Mouse (Mus musculus): ENCODE data around the gene Snrnp70. TPM values are rescaled to one million over a fixed set of nuclear protein-coding genes. Genes with fewer than 3 reads are reported as not detected.
"Not testable (repeated sequence)": the region's sequence is repeated elsewhere in the genome, so short reads cannot be mapped to it uniquely, and the experiment has no call there.

Gene Snrnp70
- polyA plus RNA-seq, 1 experiment from 2014 or later: 202 TPM

DNA sequence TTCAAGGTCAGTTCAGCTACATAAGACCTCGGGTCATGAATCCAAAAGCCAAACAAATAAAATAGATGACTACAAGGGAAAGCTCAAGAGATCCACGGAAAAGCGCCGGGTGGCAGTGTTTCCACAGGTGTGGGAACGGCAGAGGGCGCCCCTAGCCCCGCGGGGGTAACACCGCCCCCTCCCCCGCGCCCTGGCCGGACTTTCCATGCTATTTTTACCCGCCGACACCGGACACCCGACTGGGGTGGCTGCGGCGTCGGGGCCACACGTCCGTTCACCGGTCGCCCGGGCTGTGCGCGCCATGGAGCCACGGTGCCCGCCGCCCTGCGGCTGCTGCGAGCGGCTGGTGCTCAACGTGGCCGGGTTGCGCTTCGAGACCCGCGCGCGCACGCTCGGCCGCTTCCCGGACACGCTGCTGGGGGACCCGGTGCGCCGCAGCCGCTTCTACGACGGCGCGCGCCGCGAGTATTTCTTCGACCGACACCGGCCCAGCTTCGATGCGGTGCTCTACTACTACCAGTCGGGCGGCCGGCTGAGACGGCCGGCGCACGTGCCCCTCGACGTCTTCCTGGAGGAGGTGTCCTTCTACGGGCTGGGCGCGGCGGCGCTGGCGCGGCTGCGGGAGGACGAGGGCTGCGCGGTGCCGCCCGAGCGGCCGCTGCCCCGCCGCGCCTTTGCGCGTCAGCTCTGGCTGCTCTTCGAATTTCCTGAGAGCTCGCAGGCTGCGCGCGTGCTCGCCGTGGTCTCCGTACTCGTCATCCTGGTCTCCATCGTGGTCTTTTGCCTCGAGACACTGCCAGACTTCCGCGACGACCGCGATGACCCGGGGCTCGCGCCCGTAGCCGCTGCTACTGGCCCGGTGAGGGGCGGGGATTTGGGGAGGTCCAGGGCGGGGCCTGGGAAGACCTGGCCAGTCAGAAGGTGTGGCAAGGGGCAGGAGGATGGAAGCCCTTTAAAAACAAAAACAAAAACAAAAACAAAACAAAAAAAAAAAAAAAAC, 10.9 kb upstream of the Snrnp70 start:
- ATAC-seq (replicated peaks): no peak

DNA sequence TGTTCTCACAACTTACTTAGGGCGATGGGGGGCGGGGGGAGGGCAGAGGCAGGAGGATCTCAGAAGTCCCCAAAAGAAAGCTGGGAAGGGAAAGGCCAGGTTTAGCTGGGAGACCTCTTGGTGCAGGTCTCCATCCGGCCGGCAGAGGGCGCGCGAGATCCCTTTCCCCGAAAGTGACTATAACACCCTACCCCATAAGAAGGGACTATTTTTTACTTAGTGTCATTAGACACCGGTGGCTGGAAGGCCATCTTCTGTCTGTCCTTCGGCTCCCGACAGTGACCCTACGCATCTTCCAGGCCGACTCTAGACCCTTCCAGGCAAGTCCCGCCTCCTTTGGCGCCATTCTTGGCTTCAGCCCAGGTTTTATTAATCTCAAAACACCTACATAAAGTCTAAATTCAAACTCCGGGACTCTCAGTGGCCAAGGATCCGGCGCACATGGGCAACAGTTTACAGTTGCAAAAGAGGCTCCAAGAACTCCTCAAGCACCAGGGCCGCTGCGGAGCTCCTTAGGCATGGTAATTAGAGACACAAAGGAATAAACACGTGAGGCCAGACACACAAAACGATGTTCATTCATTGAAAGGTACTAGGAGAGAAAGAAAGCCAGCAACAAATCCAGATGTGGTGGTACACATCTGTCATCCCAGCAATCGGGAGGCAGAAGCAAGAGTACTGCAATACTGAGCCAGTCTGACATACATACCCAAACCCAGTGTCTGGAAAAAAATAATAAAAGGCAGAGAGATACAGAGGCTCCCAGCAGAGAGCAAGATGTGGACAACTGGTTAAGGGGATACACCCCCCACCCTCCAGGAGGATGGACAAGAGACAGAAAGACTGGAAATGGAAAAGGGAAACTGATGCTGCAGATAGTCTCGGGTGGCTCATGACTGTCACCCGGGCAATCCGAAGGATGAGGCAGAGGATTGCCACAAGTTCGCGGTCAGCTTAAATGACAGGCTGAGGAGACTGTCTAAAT, 9.8 kb upstream of the Snrnp70 start, which contains the start of gene Kcna7:
Kcna7 (plus strand) TSS at position 563 of the 985 bp plus-strand sequence.
- Histone ChIP-seq H3K27ac (no peak within 1 kb of the TSS), H3K27me3 (replicated peaks) (peaks cover 64% of the 10 kb centered on the region), H3K4me2 (peak within 1 kb of the TSS; percentile 51), H3K36me3 (replicated peaks) (no peaks in the 10 kb centered on the region), H3K4me3 (peak within 1 kb of the TSS; percentile 35), H3K9me3 (no peaks in the 10 kb centered on the region), H3K9ac (no peak within 1 kb of the TSS), H3K4me1 (peaks cover 9% of the 10 kb centered on the region)
- ATAC-seq (replicated peaks): no peak
- WGBS: 11% methylated on average over 28 of the region's 28 CpGs

More for the DNA sequence above, 10.9 kb upstream of the Snrnp70 start:
- Histone ChIP-seq H3K9me3 (no peaks in the 10 kb centered on the region), H3K27me3 (replicated peaks) (peaks cover 74% of the 10 kb centered on the region), H3K9ac (no peak overlapping the region), H3K4me1 (peaks cover 9% of the 10 kb centered on the region), H3K4me2 (peak overlapping the region; percentile 51), H3K27ac (no peak overlapping the region), H3K4me3 (peak overlapping the region; percentile 35), H3K36me3 (replicated peaks) (no peaks in the 10 kb centered on the region)
- WGBS: 3% methylated on average over 111 of the region's 114 CpGs

DNA sequence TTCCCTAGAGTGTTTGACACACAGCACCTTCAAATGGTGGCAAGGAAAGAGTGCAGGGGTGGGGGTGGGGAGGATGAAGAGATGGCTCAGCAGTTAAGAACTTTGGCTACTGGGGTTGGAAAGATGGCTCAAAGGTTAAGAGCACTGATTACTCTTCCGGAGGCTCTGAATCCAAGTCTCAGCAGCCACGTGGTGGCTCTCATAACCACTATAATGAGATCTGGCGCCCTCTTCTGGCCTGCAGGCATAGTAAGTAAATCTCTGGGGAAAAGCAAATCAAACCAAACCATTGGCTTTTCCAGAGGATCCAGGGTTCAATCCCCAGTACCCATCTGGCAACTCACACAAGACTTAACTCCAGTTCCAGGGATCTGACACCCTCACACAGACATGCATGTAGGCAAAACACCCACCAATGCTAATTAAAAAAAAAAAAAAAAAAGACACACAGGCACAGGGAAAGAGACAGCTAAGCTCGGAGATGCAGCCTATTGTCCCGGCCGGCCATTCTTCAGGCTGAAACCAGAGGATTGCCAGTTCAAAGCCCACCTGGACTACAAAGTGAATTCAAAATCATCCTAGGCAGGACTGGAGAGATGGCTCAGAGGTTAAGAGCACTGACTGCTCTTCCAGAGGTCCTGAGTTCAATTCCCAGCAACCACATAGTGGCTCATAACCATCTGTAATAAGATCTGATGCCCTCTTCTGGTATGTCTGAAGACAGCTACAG, 8.2 kb upstream of the Snrnp70 start:
- Histone ChIP-seq H3K27ac (no peak overlapping the region), H3K4me2 (no peak overlapping the region), H3K36me3 (replicated peaks) (no peaks in the 10 kb centered on the region), H3K27me3 (replicated peaks) (peaks cover 47% of the 10 kb centered on the region), H3K9me3 (no peaks in the 10 kb centered on the region), H3K4me3 (no peak overlapping the region), H3K4me1 (peaks cover 9% of the 10 kb centered on the region), H3K9ac (no peak overlapping the region)
- WGBS: 46% methylated on average over 6 of the region's 6 CpGs
- ATAC-seq (replicated peaks): no peak

DNA sequence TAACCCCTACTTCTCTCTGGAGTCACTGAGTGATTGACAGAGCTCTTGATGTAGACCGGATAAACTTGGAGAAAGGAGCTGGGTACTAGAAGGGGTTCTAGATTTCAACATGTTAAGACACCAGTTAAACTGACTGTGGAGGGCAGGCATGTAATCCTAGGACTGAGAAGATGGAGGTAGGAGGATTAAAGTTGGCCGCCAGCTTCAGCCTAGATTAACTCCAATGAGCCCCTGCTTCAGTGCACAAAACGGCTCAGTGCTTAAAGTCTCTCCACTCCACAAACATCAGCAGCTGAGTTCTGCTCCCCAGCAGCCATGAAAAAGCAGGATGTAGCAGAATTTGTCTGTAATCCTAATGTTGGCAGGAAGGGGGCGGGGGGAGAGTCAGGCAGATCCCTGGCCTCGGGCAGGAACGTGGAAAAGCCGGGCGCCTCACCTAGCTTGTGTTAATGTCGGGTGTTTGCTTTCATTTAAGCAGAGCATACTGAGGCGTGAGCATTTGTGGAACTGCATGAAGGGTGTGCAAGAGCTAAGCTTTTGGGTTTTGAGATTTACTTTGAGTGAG, 6.1 kb upstream of the Snrnp70 start:
- no peak overlapping the region for H3K9ac ChIP-seq
- H3K27ac ChIP-seq: no peak overlapping the region
- no peak overlapping the region for H3K4me3 ChIP-seq
- ATAC-seq (replicated peaks): no peak
- no peak overlapping the region for H3K4me2 ChIP-seq
- peaks cover 27% of the 10 kb centered on the region for H3K27me3 ChIP-seq (replicated peaks)
- H3K4me1 ChIP-seq: peaks cover 5% of the 10 kb centered on the region
- H3K9me3 ChIP-seq: no peaks in the 10 kb centered on the region
- WGBS: 71% methylated on average over 10 of the region's 10 CpGs
- H3K36me3 ChIP-seq (replicated peaks): no peaks in the 10 kb centered on the region

DNA sequence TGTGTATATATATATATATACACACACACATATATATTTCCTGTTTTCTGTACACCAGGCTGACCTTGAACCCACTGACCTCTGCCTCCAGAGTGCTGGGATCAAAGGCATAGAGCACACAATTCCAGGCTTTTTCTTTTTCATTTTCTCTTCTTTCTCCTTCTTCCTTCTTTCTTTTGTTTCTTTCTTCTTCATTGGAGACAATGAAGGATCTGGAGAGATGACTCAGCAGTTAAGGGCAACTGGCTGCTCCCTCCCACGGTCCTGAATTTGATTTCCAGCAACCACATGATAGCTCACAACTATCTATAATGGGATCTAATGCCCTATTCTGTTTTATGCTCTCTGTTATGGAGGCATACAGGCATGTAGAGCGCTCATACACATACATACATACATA, 1.2 kb upstream of the Snrnp70 start:
- peaks cover 22% of the 10 kb centered on the region for H3K4me1 ChIP-seq
- H3K27ac ChIP-seq: no peak overlapping the region
- 80% methylated on average over 2 of the region's 2 CpGs for WGBS
- no peak overlapping the region for H3K4me2 ChIP-seq
- no peaks in the 10 kb centered on the region; the same call in 1 of the 2 replicates for H3K27me3 ChIP-seq (replicated peaks)
- no peaks in the 10 kb centered on the region for H3K9me3 ChIP-seq
- H3K36me3 ChIP-seq (replicated peaks): peaks cover 6% of the 10 kb centered on the region; the same call in 1 of the 2 replicates
- H3K9ac ChIP-seq: no peak overlapping the region
- no peak overlapping the region for H3K4me3 ChIP-seq
- ATAC-seq (replicated peaks): no peak

DNA sequence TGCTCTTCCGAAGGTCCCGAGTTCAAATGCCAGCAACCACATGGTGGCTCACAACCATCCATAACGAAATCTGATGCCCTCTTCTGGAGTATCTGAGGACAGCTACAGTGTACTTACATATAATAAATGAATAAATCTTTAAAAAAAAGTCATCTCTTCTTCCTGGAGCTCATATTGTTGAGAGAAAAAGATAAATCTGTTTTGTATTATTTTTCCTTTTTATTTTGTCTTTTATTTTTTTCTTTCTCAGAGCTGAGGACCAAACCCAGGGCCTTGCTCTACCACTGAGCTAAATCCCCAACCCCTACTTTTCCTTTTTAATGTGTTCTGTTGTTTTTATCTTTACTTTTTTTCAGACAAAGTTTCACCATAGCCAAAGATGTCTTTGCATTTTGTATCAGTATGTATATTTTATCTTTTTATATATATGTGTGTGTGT, 814 bp upstream of the Snrnp70 start:
- 0 out of 2 replicates have a peak overlapping the region, but pooled peaks have one; percentile 31 for H3K9ac ChIP-seq
- peak; percentile 49; the same call in 1 of the 2 replicates for ATAC-seq (replicated peaks)
- WGBS: 4% methylated on average over 3 of the region's 3 CpGs

DNA sequence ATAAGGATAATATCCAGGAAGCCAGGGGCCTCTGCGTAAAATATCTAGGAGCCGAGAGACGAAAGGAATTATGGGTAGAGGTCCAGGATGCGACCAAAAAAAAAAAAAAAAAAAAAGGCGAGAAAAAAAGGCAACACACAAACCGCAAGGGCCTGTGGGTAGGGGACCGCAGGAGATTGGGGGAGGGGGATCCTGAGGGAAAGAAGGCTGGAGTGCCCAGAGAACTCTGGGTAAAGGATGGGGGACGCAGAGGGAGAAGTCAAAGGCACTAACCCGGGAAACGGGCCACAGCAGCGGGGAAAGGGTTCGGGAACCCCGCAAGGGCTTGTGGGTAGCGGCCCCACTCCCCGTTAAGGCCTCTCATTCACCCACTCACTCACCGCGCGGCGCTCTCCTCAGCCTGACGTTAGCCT, 407 bp downstream of the Snrnp70 start:
- Histone ChIP-seq H3K9ac (peak overlapping the region; percentile 74), H3K27me3 (replicated peaks) (no peaks in the 10 kb centered on the region), H3K4me1 (peaks cover 22% of the 10 kb centered on the region), H3K36me3 (replicated peaks) (peaks cover 19% of the 10 kb centered on the region), H3K27ac (peak overlapping the region; percentile 92), H3K9me3 (no peaks in the 10 kb centered on the region), H3K4me3 (peak overlapping the region; percentile 59), H3K4me2 (peak overlapping the region; percentile 82)
- peak; percentile 84 for ATAC-seq (replicated peaks)
- WGBS: 0% methylated on average over 19 of the region's 20 CpGs

More for the DNA sequence above, 814 bp upstream of the Snrnp70 start:
- H3K27ac ChIP-seq: peak overlapping the region; percentile 85
- H3K36me3 ChIP-seq (replicated peaks); H3K9me3 ChIP-seq; H3K27me3 ChIP-seq (replicated peaks): not testable (repeated sequence)
- peaks cover 22% of the 10 kb centered on the region for H3K4me1 ChIP-seq
- peak overlapping the region; percentile 59 for H3K4me3 ChIP-seq
- H3K4me2 ChIP-seq: peak overlapping the region; percentile 54

DNA sequence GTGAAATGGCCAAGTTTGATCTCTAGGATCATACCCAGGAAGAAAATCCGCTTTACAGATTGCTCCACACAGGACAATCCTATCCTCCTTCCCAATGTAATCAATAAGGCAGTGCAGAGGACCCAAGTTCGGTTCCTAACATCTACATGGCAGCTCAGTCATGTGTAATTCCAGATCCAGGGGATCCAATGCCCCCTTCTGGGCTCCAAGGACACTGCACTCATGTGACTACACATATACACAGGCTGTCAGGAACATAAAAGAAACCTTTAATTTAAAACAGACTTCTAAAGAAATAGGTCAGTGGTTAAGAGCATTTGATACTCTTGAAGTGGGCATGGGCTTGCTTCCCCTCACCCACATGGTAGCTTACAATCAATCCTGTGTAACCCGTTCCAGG, 9.5 kb downstream of the Snrnp70 start:
- Histone ChIP-seq H3K27me3 (replicated peaks) (no peaks in the 10 kb centered on the region), H3K9ac (no peak overlapping the region), H3K27ac (no peak overlapping the region), H3K4me1 (no peaks in the 10 kb centered on the region), H3K4me3 (no peak overlapping the region), H3K36me3 (replicated peaks) (peaks cover 78% of the 10 kb centered on the region), H3K4me2 (no peak overlapping the region), H3K9me3 (no peaks in the 10 kb centered on the region)
- WGBS: 86% methylated on average over 3 of the region's 3 CpGs
- ATAC-seq (replicated peaks): no peak

DNA sequence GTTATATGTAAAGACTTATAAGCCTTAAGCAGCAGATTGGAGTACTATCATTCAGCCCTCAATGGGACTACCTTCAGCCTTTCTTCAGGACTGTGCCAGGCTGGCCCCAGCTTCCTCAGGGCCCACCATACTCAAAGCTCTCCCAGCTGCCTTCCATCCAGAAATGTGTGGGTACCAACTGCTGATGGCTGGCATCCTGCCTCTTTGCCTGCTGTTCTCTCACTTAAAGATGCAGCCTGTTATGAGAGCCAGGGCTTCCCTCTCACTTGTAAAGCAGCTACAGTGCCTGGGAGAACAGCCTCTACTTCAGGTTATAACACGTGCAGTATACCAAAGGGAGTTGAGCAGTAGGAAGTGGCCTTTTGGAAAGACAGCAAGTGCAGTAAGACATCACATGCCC, 19.5 kb downstream of the Snrnp70 start:
- no peaks in the 10 kb centered on the region for H3K4me1 ChIP-seq
- 93% methylated on average over 1 of the region's 1 CpGs for WGBS
- H3K4me3 ChIP-seq: no peak overlapping the region
- no peak overlapping the region for H3K27ac ChIP-seq
- H3K36me3 ChIP-seq (replicated peaks): peaks cover 48% of the 10 kb centered on the region
- no peak for ATAC-seq (replicated peaks)
- no peak overlapping the region for H3K4me2 ChIP-seq
- H3K27me3 ChIP-seq (replicated peaks): no peaks in the 10 kb centered on the region
- no peak overlapping the region for H3K9ac ChIP-seq
- no peaks in the 10 kb centered on the region for H3K9me3 ChIP-seq

DNA sequence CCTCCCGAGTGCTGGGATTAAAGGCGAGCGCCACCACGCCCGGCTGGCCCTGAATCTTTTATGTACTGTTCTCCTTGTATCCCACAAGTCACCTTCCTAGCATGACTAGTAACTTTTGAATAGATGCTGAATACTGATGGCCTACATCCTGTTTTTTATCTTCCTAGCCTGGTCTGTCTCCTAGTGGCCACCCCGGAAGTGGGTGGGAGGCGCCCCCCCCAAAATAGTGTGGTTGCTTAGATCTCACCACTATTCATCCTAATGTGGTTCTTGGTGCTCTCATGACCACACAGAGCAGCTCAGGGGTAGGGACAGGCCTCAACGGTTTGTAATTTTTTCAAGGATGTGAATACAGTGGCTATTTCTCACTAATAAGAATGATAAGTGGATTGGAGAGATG, 20.9 kb downstream of the Snrnp70 start:
- H3K27me3 ChIP-seq (replicated peaks): no peaks in the 10 kb centered on the region

DNA sequence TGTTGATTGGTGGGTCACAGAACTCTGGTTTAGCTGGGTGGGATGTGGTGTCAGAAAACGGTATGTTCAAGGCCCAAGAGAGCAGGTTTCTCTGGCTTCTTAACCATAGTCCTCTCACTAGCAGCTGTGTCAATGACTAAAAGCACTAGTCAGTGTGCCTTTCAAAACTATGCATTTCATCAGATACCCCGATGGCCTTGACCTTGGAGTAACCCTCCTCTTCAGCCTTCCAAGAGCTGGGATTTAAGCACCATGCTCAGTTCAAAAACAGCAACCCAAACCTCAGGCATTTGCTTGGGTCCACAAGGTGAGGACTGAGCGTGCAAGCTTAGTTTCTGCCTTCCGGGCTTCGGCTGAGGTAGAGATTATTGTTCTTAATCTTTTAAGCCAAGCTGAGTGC, 23.2 kb downstream of the Snrnp70 start:
- no peak for ATAC-seq (replicated peaks)
- Histone ChIP-seq H3K4me2 (no peak overlapping the region), H3K9me3 (no peaks in the 10 kb centered on the region), H3K4me3 (no peak overlapping the region), H3K27ac (no peak overlapping the region), H3K27me3 (replicated peaks) (peaks cover 7% of the 10 kb centered on the region; the same call in 1 of the 2 replicates), H3K4me1 (peaks cover 29% of the 10 kb centered on the region), H3K36me3 (replicated peaks) (peaks cover 29% of the 10 kb centered on the region), H3K9ac (no peak overlapping the region)
- WGBS: 86% methylated on average over 5 of the region's 5 CpGs

More for the DNA sequence above, 20.9 kb downstream of the Snrnp70 start:
- Histone ChIP-seq H3K4me1 (peaks cover 13% of the 10 kb centered on the region), H3K4me3 (no peak overlapping the region), H3K36me3 (replicated peaks) (peaks cover 35% of the 10 kb centered on the region), H3K27ac (no peak overlapping the region), H3K4me2 (no peak overlapping the region), H3K9ac (no peak overlapping the region), H3K9me3 (no peaks in the 10 kb centered on the region)
- ATAC-seq (replicated peaks): no peak
- WGBS: 97% methylated on average over 8 of the region's 8 CpGs

Measured in midbrain, embryonic 15.5 days (tissue).